Mouse (Mus musculus): ENCODE measurements around the gene Aldh18a1. TPM values are rescaled to one million over a fixed set of nuclear protein-coding genes. Genes with fewer than 3 reads are reported as not detected.

Aldh18a1 gene
- total RNA-seq, 1 experiment from 2014 or later = 39.1 TPM

DNA sequence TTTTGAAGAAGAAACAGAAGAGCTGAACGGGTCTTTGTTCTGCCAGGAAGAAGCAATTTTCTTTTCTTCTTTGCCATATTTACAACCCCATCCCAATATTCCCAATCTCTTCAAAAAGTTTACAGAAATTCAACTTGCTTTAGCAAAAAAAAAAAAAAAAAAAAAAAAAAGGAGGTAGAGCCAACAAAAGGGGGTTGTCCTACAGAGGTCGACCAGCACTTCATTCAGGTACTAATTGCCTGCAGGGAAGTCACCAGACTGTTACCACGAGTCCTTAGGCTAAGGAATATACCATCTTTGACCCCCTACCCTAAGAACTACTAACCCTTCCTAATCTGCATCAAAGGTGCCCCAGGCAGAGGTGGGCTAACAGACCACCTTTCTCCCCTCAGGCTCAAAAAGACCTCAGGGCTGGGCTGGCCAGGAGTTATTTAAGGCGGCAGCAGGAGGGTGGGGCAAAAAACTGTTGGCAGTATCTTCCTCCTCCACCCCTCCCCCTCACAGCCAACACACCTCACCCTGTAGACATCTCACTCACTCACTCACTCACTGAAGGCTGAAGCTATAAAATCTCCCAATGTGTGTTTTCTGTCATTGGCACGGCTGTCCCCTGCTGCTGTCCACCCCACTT lies 76.5 kb downstream of the Aldh18a1 start:
- ATAC-seq (replicated peaks in 1 of 2; ENCODE audit: insufficient read depth in 1 of 2, low FRiP score in 2 of 2, low TSS enrichment in 1 of 2, low read depth in 1 of 2, poor library complexity in 2 of 2, severe bottlenecking in 2 of 2) = no peak

DNA sequence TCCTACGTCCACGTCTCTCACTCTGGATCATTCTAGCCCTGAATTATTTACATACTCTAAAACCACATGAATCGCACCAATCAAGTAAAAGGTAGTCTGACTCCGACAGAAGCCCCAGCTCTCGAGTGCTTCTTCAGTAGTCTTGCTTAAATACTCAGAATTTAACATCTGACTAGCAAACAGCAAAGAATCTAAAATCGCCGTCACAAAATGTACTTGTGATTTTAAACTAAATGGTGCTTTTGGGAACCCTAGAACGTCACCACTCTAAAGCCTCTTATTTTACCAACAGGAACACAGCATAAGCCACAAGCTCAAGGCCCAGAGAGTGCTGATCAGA lies 77.2 kb downstream of the Aldh18a1 start:
- no peak for ATAC-seq (replicated peaks in 1 of 2; ENCODE audit: insufficient read depth in 1 of 2, low FRiP score in 2 of 2, low TSS enrichment in 1 of 2, low read depth in 1 of 2, poor library complexity in 2 of 2, severe bottlenecking in 2 of 2)

DNA sequence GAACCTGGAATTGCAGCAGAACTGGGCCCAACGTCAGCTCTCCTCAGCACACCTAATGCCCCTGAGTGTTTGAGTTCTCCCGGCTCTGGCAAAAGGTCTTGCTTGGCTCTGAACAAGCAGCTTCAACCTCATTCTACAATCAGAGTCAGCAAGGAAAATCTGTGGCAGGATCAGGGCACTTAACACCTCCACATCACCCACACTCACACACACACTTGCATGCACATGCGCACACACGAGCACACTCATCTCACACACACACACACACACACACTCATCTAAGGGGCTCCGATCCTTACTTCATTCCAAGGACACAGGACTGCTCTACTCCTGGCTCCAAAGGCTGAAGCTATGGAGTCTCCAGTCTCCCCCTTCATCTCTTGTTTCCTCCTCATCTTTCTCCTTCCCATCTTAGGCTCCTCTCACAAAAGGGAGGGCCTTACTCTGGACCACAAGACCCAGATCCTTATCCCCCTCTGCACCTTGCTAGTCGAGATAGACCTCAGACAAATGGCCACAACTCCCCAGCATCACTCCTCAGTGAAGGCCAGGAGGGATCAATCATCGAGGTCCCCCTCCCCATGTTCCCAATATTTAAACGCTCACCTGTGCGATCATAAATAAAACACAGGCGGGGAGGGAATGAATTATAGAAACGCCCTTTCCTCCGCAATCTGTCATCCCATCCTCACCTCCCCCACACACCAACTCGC lies 77.7 kb downstream of the Aldh18a1 start:
- ATAC-seq (replicated peaks in 1 of 2; ENCODE audit: insufficient read depth in 1 of 2, low FRiP score in 2 of 2, low TSS enrichment in 1 of 2, low read depth in 1 of 2, poor library complexity in 2 of 2, severe bottlenecking in 2 of 2) = no peak

DNA sequence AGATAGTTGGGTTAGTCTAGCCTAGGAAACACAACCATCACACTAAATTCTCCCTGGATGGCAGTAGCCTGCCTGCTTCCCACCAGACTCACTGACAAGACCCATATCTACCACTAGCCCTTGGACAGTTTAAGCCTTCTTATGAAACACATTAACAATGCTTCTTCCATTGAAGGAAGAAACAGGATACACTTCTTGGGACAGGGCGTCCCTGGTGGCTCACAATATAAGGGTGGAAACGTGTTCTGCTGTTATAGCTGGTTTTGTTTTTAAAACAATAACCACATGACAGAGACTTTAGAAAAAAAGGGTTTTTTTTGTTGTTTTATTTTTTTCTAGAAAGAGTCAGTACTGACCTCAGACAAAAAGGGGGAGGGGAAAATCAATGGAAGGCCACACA lies 79.0 kb downstream of the Aldh18a1 start:
- no peak for ATAC-seq (replicated peaks in 1 of 2; ENCODE audit: insufficient read depth in 1 of 2, low FRiP score in 2 of 2, low TSS enrichment in 1 of 2, low read depth in 1 of 2, poor library complexity in 2 of 2, severe bottlenecking in 2 of 2)

DNA sequence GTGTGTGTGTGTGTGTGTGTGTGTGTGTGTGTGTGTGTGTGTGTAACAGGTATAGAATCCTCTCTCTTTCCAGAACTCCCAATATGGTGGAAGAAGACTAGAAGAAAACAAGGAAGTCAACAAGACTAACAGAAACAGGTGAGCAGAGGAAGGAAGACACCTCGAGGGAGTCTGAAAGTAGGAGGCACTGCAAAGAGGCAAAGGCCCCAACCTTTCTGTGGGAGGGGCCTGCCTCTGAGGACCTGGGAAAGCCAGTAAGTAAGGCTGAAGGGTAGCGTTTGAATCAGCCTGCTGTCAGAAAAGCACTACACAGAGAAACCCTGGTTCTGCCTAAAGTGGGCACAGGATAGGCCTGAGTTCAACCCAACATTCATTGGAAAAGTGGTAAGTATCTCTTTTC lies 79.4 kb downstream of the Aldh18a1 start:
- no peak for ATAC-seq (replicated peaks in 1 of 2; ENCODE audit: insufficient read depth in 1 of 2, low FRiP score in 2 of 2, low TSS enrichment in 1 of 2, low read depth in 1 of 2, poor library complexity in 2 of 2, severe bottlenecking in 2 of 2)

DNA sequence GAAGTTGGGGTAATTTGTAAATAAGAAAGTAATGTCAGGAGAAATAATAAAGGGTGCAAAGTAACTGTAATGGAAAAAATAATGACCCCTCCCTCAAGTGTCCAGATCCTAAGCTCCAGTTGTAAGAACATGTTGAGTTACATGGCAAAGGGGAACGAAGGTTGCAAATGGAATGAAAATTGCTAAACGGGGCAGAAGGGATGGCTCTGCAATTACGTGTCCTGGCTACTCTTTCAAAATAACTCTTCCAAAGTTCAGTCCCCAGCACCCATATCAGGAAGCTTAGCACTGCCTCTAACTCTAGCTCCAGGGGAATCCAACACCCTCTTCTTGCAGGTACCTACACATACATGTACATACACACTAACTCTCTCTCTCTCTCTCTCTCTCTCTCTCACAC lies 81.3 kb downstream of the Aldh18a1 start:
- no peak for ATAC-seq (replicated peaks in 1 of 2; ENCODE audit: insufficient read depth in 1 of 2, low FRiP score in 2 of 2, low TSS enrichment in 1 of 2, low read depth in 1 of 2, poor library complexity in 2 of 2, severe bottlenecking in 2 of 2)

DNA sequence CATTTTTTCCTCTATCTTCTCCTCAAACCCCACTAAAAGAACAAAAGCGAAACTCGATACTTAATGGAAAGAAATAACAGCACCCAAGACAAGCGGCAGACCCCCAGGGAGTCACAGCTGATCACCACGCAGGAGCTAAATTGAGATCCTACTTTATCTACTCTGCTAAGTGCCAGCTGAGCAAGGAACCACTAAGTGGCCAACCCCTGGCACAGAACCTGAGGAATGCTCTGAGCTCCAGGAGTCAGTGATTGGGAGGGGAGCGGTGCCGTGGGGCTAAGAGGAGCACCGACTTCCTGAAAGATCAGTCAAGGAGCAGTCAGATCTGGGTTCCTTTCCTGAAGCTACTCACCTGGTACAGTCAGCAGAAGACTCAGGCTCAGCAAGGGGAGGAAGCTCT lies 83.9 kb downstream of the Aldh18a1 start:
- ATAC-seq (replicated peaks in 1 of 2; ENCODE audit: insufficient read depth in 1 of 2, low FRiP score in 2 of 2, low TSS enrichment in 1 of 2, low read depth in 1 of 2, poor library complexity in 2 of 2, severe bottlenecking in 2 of 2) = no peak

Other genes starting within 250 kb of the Aldh18a1 start
- 11.6 and 12.4 TPM in 2 replicates for gene Sorbs1, start 74.7 kb downstream of the Aldh18a1 start, total RNA-seq (2017)
- 5.7 and 10.9 TPM in 2 replicates for gene Tctn3, start 23.8 kb upstream of the Aldh18a1 start, total RNA-seq (2017)
- 19.2 and 31.2 TPM in 2 replicates for gene Entpd1, start 23.9 kb upstream of the Aldh18a1 start, total RNA-seq (2017)
- gene Cc2d2b, start 160.3 kb upstream of the Aldh18a1 start, total RNA-seq (2017) = 4.7 and 5.7 TPM in 2 replicates
- gene Ccnj, start 242.8 kb upstream of the Aldh18a1 start, total RNA-seq (2017) = 9.0 and 11.2 TPM in 2 replicates